Mouse (Mus musculus) adrenal gland, postnatal 36 days (tissue): ENCODE data around the gene Ptp4a2. TPM values are rescaled to one million over a fixed set of nuclear protein-coding genes. Genes with fewer than 3 reads are reported as not detected.
A peak's percentile ranks its signal among the peaks of the same experiment; 100 is the strongest.
"Not testable (repeated sequence)": the region's sequence is repeated elsewhere in the genome, so short reads cannot be mapped to it uniquely, and the experiment has no call there.

ENCODE experiments used
- DNase-seq, 2 experiments: peaks; one replicate each; pipeline ENCODE4 v3.0.0; 2021; ENCODE audit warnings: mixed read lengths in 1 of 2
- total RNA-seq, 2 experiments: library from RNA; stranded (reverse); gene quantifications; 2 replicates each; pipeline ENCODE4 v1.2.3; 2021

Ptp4a2 gene
- total RNA-seq, 2 experiments from 2014 or later: 311 to 416 TPM

DNA sequence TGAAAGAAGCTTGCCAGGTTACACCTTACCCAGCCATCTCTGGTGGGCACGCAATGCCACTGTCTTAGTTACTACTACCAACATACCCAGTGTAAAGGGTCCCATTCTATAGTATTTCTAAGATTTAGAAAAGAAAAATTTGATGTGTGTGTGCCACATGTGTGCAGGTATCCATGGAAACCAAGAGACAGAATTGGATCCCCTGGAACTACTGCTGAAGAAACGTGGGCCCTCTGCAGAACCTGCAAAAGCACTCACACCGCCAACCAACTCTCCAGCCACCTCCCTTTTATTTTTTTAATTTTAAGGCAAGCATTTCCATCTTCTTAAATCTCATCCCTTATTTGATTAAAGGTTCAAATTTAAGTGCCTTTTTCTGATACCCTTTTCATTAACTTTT lies 40.8 kb downstream of the Ptp4a2 start:
- no peak for DNase-seq

- no peak for DNase-seq
Observed at GRCm38 (mm10) chr4:129853053-129853452, 42.0 kb downstream of the Ptp4a2 start.

GRCm38 (mm10) chr4:129853996-129854395 lies 43.0 kb downstream of the Ptp4a2 start:
- peak in 1 of 2 experiments; percentile 17 for DNase-seq

GRCm38 (mm10) chr4:129854615-129855014 lies 43.6 kb downstream of the Ptp4a2 start:
- DNase-seq: no peak

DNA sequence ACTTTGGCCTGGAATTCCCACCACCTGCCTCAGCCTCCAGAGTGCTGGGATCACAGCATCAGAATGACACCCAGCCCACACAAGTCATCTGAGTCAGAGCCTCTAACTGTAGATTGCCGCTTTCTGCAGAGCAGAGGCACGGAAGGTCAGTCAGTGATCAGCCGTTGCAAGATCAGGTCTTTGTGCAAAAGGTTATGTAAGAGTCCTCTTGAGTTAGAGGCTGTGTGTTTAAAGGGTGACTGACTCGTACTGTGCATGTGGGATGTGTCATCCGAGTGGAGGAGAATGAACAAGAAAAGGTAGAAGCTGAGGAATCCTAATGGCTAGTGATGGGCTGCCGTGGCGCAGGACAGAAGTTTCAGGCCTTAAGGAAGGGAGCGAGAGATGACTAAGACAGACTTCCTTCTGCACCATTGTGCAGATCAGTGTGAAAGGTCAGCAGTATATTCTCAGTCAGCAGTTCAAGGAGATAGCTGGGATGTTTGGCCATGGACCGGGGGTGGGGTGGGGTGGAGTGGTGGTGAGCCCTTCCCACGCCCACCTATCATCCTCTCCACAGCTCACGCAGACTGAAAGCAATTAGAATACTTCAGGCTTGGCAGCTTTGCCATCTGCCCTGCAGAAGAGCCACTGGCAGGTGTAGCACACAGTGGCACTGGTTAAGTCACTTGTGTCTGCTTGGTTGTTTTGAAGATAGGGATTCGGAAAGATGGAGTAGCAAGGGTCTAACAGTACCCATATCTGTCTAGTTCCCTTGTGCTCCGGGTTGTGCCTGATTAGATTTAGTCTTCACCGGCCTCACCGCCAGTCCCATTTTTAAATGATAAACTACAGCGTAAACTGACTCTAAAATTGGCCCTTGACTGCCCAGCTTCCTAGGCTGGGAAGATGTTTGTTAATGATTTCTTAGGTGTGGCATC lies 44.3 kb downstream of the Ptp4a2 start:
- peak; percentile 72 for DNase-seq

GRCm38 (mm10) chr4:129860456-129860855 lies 49.4 kb downstream of the Ptp4a2 start:
- no peak for DNase-seq

GRCm38 (mm10) chr4:129861400-129861799 lies 50.4 kb downstream of the Ptp4a2 start:
- DNase-seq: no peak

DNA sequence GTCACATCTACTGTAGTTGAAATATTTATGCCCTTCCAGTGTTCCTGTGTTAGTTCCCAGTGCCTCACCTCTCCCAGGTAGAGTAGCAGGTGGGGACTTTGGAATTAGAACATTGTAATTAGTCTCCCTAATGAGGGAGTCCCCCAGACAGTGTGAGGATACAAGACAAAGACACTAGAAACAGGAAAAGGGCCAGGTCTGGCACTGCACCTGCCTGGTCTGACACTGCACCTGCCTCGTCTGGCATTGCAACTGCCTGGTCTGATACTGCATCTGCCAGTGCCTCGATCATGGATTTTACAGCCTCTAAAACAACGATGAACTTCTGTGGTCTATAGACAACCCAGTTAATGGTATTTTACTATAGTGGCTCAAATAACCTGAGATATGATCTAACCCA lies 51.3 kb downstream of the Ptp4a2 start:
- no peak for DNase-seq

- not testable (repeated sequence) for DNase-seq
Observed at GRCm38 (mm10) chr4:129866171-129866570, 55.2 kb downstream of the Ptp4a2 start.

- no peak for DNase-seq
Observed at GRCm38 (mm10) chr4:129868211-129868610, 57.2 kb downstream of the Ptp4a2 start.

DNA sequence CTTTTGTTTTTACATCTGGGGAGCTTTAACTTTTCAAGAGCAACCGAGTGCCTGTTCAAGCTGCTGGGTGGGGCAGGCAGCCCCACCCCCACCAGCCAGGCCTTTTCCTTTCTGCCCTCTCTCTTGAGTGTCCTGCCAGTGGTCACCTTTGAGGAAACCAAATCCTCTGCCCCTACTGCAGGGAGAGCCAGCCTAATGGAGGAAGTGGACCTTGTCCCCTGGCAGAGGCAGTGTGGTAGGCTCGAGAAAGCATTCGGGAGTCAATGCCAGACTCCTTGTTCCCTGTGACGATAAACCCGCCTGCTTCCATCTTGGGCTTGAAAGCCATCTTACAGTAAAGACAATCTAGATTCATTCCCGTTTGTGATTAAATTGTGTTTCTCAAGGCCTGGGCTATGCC lies 59.5 kb downstream of the Ptp4a2 start:
- DNase-seq: no peak

GRCm38 (mm10) chr4:129872376-129872922 lies 61.4 kb downstream of the Ptp4a2 start:
- peak; percentile 35 for DNase-seq

DNA sequence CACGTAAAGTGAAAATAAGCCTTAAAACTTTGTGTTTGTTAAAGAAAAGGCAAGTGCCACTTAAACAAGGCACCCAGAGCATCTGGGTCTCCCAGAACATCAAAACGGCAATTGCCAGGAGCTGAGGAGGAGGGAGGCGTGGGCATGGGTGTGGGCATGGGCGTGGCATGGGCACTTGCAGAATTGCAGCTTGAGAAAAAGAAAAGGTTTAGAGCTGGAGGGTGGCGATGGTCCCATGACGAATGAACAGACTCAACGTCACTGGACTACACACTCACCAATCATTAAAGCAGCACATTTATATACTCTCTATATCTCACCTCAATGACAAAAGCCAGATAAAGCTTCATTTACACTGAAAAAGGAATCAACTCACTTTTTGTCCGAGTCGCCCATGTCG lies 63.8 kb downstream of the Ptp4a2 start:
- no peak for DNase-seq

DNA sequence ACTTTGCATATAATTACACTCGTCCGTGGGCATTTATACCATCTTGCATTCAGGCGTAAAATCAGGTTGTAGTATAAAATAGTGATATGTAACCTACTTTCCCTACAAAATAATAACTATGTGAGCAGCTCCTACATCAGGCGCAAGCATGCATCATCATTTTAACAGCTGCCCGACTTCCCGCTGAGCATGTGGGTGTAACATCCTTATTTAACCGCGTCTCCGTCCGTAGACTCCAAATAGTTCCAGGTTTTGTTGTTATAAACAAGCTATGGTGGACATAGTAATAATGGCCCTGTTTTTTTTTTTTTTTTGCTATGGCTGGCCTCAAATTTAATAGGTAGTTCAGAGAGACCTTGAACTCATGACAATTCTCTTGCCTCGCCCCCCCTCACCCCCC lies 64.4 kb downstream of the Ptp4a2 start:
- DNase-seq: no peak

- DNase-seq: peak; percentile 76 to 86
Observed at GRCm38 (mm10) chr4:129876831-129877764, 66.1 kb downstream of the Ptp4a2 start.

DNA sequence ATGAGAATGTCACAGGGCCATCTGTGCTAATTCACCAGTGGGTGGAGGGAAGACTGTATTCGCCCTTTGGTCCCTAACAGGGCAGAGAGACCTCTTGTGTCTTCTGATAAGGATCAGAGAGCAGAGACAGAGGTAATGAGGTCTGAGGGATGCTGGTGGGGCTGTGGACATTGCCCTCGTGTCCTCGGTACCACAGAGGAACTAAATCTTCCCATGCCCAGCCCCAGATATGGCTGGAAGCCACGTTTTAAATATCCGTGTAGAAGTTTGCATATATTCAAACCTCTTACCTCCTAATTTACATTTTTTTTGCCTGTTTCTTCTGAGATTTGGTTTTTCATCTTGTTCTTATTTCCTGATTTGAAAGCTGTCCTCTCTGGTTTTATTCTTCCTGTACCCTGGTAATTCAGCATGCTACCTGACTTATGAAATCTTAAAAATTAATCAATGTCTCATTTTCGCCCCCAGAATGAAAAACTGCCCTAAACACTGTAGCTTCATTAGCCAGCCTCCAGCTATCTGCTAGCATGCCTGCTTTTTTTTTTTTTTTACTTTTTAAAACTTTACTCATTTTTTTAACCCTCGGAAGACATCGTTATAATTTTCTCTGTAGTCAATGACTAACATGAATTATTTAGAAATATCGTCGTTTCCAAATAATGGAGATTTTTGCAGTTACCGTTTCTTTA lies 67.1 kb downstream of the Ptp4a2 start:
- no peak for DNase-seq

DNA sequence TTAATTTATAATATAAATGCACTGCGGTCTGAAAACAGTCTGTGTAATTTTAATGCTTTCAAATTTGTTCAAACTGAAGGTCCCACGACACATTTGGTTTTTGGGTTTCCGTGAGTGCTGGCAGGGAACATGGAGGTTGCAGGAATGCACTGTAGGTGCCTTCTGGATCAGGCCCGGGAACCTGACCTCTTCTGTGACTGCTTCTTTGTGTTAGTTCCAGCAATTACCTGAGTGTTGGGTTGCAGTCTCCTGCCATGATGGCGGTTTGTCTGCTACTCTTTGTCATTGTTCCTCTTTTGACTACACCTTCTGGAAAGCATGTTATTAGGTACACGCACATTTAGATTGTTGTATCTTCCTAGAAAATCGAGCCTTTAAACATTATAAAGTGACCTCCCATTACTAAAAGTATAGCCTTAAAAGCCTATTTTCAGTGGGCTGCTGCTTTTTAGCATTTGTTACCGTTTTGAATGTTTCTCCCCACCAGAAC lies 67.7 kb downstream of the Ptp4a2 start:
- no peak for DNase-seq

DNA sequence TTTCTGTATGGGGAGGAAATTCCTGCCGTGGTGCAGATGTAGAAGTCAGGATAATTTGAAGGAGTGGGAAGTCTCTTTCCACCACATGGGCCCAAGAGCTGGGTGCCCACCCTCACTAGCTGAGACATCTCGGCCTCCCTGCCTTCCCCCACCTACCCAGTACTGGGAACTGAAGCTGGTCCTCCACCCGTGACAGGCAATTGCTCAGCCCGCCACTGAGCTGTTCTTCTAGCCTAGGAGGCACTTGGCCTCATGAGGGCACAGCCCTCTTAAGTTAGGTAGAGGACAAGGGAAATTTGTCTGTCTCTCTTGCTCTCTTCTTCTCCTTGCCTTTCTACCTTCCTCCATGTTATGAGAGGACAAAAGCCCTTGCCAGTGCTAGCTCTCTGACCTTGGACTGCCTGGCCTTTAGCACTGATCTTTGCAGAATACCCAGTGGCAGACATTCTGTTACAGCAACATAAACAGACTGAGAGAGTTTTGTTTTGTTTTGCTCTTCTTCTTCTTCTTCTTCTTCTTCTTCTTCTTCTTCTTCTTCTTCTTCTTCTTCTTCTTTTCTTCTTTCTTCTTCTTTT lies 68.3 kb downstream of the Ptp4a2 start:
- no peak for DNase-seq

DNA sequence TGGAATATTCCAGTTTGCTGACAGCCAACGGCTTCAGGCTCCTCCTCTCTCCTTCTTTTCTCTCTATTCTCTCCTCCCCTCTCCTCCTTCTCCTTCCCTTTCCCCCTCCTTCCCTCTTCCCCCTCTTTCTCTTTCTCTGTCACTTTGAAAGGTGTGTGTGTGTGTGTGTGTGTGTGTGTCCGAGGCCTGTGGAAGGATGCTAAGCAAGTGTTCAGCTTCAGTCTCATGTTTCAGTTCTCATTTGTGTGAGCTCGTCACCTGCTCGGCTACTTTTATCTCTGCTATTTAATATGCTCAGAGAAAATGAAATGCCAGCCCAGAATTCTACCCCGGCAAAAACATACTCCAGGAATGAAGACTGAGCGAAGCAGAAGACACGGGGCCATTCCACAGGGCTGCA lies 69.6 kb downstream of the Ptp4a2 start:
- no peak for DNase-seq

- DNase-seq: no peak
Observed at GRCm38 (mm10) chr4:129881661-129882060, 70.6 kb downstream of the Ptp4a2 start.

DNA sequence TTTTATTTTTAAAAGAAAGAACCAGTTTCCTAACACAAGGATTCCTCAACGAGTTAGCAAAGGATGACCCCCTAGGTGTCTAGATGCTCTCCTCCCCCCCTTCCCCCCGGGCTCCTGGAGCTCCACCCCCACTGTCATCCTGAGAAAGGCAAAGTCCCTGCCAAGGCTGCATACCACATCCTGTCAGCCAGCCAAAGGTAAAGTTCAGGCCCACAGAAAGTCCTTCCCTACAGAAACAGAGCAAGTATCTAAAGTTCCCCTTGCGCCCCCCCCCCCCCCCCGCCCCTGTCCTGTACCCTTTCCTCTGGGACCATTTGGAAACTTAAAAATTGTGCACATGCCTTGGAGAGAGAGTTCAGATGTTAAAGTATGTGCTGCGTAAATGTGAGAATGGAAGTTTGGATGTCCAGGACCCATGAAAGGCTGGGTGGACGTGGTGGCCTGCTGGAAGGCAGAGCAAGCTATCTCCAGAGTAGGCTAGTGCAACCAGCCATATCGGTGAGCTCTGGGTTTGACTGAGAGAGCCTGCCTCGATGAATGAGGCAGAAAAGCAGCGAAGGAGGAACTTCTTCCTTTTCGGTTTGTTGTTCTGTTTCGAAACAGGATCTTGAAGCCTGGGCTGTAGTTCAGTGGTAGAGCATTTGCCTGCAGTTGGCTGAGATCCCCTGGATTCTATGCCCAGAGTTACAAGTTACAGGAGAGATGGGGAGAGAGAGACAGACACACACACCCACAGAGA lies 71.7 kb downstream of the Ptp4a2 start:
- peak; percentile 49 to 58 for DNase-seq
